Mouse (Mus musculus) c-Kit-positive CD71-positive TER-119-negative erythroid progenitor cells, embryonic 14.5 days (primary cell): ENCODE measurements around the gene Dhx38.

ENCODE experiments used
- DNase-seq: peaks from one replicate; pipeline ENCODE4 v3.0.0-alpha.2; 2013; ENCODE audit warnings: low read depth

The Dhx38 gene

DNA sequence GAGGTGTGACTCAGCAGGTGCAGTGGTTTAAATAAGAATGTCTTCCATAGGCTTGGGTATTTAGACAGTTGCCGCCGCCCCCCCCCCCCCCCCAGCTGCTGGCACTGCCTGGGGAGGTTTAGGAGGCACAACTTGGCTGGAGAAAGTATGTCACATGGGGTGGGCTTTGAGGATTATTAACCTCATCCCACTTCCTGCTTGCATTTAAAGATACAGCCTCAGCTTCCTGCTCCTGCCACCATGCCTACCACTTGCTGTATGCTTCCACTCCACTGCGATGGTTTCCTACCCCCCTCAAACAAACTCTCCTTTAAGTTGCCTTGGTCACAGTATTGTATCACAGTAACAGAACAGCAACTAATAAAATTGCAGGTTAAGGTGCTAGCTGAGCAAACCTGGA, 21.6 kb downstream of the Dhx38 start:
- DNase-seq: no peak

DNA sequence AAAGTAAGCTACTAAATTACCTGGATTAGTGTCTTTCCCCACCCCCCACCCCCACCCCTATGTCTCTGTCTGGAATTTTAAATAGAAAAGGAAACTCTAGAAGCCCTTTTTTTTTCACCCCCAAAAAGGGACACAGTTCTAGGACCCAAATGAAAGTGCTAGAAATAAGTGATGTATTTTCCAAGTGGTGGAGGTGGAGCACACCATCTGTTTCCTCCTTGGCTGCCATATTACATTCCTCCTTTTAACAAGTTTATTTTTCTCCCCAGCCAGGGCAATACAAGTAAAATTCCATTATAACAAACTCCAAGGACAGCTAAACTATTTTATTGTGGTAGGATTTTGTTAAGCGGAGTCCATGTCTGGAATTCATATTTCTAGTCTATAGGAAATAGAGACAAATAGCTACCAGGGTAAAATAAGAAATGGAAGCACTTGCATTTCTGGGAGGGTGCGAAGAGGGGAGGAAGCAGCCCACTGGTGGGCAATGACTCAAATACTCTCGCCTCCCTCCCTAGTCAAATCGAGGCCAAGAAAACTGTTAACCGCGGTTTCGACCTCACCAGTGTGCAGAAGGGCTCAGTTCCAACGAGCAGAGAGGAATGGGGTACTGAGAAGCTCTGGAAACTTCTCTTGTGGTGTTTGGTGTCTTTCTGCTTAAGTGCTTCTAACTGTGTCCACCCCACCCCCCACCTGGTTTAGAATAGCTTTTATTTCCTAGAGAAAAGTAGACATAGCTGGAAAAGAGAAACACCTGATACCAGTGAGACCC, 22.7 kb downstream of the Dhx38 start:
- no peak for DNase-seq

DNA sequence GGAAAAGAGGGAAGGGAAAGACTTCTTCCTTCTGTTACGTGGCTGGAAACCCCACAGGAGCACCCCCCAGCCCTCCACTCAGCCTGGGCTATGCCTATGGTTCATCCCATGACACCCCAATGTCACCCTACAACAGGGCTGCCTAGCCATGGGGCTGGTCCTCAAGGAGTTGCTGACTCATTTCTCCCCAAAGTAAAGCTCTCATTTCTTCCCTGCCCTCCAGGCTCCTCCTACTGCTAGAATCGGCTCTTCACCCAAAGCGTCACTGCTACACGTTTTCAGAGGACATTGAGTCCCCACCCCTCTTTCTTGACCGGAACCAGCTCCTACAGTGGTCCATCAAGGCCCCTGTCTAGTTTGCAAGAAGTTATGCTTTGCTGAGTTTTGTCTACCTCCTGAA, 23.5 kb downstream of the Dhx38 start:
- DNase-seq: no peak

DNA sequence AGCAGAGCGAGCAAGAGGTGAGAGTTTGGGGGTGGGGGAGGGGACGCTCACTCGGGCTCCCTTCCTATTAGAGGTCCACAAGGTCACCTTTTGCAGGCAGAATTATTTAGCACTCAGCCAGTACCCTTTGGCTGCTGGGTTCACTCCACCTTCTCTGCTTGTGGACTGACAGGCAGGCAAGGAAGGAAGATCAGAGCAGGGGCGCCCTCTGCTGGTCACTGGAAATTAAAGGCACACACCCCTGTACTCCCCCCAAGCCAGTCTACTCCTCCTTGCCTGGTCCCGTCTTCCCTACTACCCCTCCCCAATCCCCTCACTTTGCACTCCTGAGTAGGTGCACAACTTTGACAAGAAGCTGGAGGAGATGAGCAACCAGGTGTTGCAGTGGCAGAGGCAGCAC, 29.0 kb downstream of the Dhx38 start:
- DNase-seq: peak; percentile 53

DNA sequence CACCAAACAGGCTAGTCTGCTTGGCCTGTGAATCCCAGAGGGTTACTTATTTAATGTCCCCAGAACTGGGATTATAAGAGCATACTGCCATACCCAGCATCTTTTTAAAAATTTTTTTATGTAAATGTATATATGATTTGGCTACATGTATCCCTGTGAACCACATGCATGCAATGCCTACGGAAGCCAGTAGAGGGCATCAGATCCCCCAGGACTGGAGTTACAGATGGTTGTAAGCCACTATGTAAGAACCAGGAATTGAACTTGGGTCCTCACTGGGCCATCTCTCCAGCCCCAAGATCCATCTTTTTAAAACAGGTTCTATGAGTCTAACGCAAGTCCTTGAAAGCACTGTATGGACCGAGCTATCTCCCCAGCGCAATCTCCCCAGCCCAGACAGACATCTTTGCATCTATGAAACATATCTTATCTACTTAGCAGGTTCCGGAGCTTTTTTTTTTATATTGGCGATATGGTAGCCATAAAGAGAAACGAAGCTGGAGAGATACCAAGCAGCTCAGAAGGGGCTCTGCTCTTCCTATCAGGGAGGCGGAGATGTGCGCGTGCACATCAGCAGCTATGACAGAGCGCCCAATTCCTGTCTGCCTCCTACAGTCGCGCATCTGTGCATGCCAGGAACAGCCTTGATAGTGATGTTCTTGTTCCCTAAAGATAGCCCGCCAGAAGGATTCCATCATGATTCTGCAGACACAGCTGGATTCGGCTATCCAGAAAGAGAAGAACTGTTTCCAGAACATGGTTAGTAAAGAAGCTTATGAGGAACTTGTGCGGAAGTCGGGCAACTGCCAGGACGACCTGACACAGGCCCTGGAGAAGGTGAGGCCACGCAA, 30.3 kb downstream of the Dhx38 start:
- DNase-seq: peak; percentile 48

DNA sequence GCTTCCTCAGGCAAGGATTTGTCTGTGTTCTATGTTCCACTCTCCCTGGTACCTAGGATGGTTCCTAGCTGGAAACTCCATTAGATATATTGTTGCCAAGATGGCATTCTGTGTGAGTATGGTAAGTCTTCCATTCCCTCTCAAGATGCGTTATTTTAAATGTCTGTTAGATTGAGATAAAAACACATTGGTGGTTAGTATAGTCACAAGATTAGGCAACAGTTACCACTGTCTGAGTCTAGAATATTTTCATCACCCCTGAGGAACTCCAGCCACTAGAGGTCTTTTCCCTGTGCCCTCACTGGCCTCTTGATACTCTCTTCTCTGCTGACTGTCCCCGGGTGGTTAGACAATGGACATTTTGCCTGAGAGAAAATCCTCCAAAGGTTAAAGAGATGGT, 41.7 kb downstream of the Dhx38 start:
- DNase-seq: no peak

DNA sequence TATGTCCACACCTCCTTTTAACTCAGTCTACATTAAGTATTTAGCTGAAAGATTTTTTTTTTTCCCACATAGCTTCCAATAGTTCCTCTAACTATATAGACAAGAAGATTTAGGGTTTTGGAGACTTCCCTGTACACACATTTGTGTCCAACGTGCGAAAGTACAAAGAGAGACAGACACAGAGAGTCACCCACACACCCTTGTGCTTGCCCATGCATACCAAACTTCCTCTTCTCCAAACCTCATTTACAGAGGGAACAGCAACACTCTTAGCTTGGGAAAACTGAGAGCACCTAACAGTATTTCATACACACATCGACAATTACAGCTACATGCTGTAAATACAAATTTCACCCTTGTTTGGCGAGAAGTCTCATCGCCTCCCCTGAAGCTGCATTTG, 60.1 kb downstream of the Dhx38 start:
- no peak for DNase-seq

DNA sequence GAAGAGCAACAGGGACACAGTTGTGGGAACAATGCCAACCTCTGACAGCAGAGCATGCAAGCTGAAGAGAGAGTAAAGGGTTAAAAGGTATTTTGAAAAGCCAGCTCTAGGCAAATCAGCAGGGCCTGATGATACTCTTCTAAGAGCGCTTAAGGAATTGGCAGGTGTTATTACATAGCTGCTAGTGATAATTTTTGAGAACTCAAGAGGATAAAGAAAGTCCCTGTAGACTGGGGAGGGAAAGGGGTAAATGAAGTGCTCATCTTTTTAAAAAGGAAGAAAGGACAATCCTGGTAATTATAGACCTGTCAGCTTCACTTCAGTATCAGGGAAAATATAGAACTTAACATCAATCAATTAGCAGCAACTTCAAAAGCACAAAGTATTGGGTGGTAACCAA, 62.1 kb downstream of the Dhx38 start:
- DNase-seq: no peak

DNA sequence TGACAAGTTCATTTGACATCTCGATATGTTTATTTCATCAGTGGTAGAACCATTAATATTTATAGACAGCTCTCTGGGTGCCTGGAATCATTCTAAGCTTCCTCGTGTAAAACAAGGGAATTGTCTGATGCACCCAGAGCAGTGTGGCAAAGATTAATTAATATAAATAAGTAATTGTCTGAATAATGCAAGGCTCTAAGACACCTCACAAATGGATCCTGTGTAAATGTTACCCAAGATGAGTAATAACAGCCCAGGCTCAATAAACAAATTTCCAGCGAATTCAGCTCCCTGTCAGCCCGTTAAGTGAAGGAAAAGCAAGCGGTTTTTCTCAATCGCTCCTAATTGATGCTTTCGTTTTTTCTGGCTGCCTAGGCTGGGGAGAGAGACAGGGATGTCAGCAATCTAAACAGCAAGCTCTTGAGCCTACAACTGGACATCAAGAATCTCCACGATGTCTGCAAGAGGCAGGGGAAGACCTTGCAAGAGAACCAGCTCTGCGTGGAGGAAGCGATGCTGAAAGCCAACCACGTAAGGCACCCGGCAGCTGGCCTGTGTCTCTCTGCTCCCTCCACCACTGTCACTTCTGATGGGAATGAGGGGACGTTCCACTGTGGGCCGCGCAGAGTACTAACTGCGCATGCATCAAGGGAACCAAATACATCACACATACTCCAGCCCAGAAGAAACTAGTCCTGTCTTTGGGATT, 66.5 kb downstream of the Dhx38 start:
- DNase-seq: no peak
